Mouse (Mus musculus) cerebellum, adult 2 months (tissue): Measurements from ENCODE around the gene Csrnp3.

Source experiments
- CTCF ChIP-seq: fragments of 200-500 bp; IDR thresholded peaks from 2 replicates; pipeline ENCODE4 v1.5.1; 2011; ENCODE audit warnings: low read depth, mild to moderate bottlenecking, control low read depth, low read length, moderate library complexity, borderline replicate concordance; ENCODE audit not compliant: insufficient read depth
- POLR2A ChIP-seq: fragments of 200-500 bp; IDR thresholded peaks from 2 replicates; pipeline ENCODE4 v1.6.1; 2011; ENCODE audit warnings: low read length, control low read depth, borderline replicate concordance; ENCODE audit not compliant: insufficient read depth

- no peak for TF ChIP-seq CTCF
- no peak for TF ChIP-seq POLR2A
Observed at GRCm38 (mm10) chr2:65931313-65931712, 85.7 kb downstream of the Csrnp3 start.
